Mouse (Mus musculus) cerebellum, adult 2 months (tissue): ENCODE measurements around the gene Fbxo3.

Experiments used
- CTCF ChIP-seq: fragments of 200-500 bp; IDR thresholded peaks from 2 replicates; pipeline ENCODE4 v1.5.1; 2011; ENCODE audit warnings: low read depth, mild to moderate bottlenecking, control low read depth, low read length, moderate library complexity, borderline replicate concordance; ENCODE audit not compliant: insufficient read depth
- POLR2A ChIP-seq: fragments of 200-500 bp; IDR thresholded peaks from 2 replicates; pipeline ENCODE4 v1.6.1; 2011; ENCODE audit warnings: low read length, control low read depth, borderline replicate concordance; ENCODE audit not compliant: insufficient read depth

- TF ChIP-seq CTCF (no peak), POLR2A (no peak)
Observed at GRCm38 (mm10) chr2:104110031-104110430, 82.5 kb downstream of the Fbxo3 start.
